Mouse (Mus musculus) bone marrow macrophage, adult 2 months (primary cell): ENCODE measurements around the gene Snrpd3. TPM values are rescaled to one million over a fixed set of nuclear protein-coding genes. Genes with fewer than 3 reads are reported as not detected.
A peak's percentile ranks its signal among the peaks of the same experiment; 100 is the strongest.

Experiments used
- H3K27ac ChIP-seq: 2 replicates; pipeline ENCODE4 v1.5.1; 2012; ENCODE audit warnings: low read depth, low read length; ENCODE audit not compliant: insufficient read depth
- H3K4me1 ChIP-seq: 2 replicates; pipeline ENCODE4 v1.6.1; 2012; ENCODE audit warnings: low read length; ENCODE audit not compliant: control insufficient read depth, insufficient read depth
- H3K4me3 ChIP-seq: 2 replicates; pipeline ENCODE4 v1.5.1; 2012; ENCODE audit warnings: mild to moderate bottlenecking, low read length, moderate library complexity; ENCODE audit not compliant: insufficient read depth
- CTCF ChIP-seq: IDR thresholded peaks from 2 replicates; pipeline ENCODE4 v1.5.1; 2012; ENCODE audit warnings: low read depth, mild to moderate bottlenecking, low read length, moderate library complexity
- POLR2A ChIP-seq: IDR thresholded peaks from 2 replicates; pipeline ENCODE4 v1.6.1; 2012; ENCODE audit warnings: mild to moderate bottlenecking, low read depth, low read length, borderline replicate concordance
- polyA plus RNA-seq: library from polyadenylated mRNA; stranded (reverse); fragments of >200 nt; gene quantifications from 2 replicates; pipeline ENCODE4 v1.2.4, GENCODE M21; 2012; ENCODE audit not compliant: missing spikeins, insufficient read depth, insufficient read length

Snrpd3 gene
- polyA plus RNA-seq, 1 experiment = 94.5 TPM

GRCm38 (mm10) chr10:75573181-75573580 lies 55.8 kb downstream of the Snrpd3 start:
- Histone ChIP-seq H3K4me3 (no peak overlapping the region), H3K27ac (no peak overlapping the region), H3K4me1 (no peaks in the 10 kb centered on the region)
- TF ChIP-seq CTCF (no peak), POLR2A (no peak)

GRCm38 (mm10) chr10:75573965-75574364 lies 56.6 kb downstream of the Snrpd3 start:
- Histone ChIP-seq H3K27ac (no peak overlapping the region), H3K4me3 (no peak overlapping the region), H3K4me1 (no peaks in the 10 kb centered on the region)
- no peak for TF ChIP-seq POLR2A
- no peak for TF ChIP-seq CTCF

GRCm38 (mm10) chr10:75579129-75579528 lies 61.8 kb downstream of the Snrpd3 start:
- Histone ChIP-seq H3K27ac (no peak overlapping the region), H3K4me3 (no peak overlapping the region), H3K4me1 (no peaks in the 10 kb centered on the region)
- TF ChIP-seq POLR2A = no peak
- no peak for TF ChIP-seq CTCF

- no peak overlapping the region for H3K4me3 ChIP-seq
- H3K27ac ChIP-seq = no peak overlapping the region
- H3K4me1 ChIP-seq = peaks cover 21% of the 10 kb centered on the region
- TF ChIP-seq CTCF (peak; percentile 39; the same call in 1 of the 2 replicates), POLR2A (no peak)
Observed at GRCm38 (mm10) chr10:75585876-75586552, 68.7 kb downstream of the Snrpd3 start.

GRCm38 (mm10) chr10:75586553-75586879 lies 69.2 kb downstream of the Snrpd3 start:
- TF ChIP-seq POLR2A = no peak
- no peak for TF ChIP-seq CTCF
- no peak overlapping the region for H3K4me3 ChIP-seq
- no peak overlapping the region for H3K27ac ChIP-seq
- H3K4me1 ChIP-seq = peaks cover 25% of the 10 kb centered on the region

Other genes with a start within 250 kb of the Snrpd3 start
- gene Adora2a, start 200.7 kb upstream of the Snrpd3 start, polyA plus RNA-seq = 0.91 and 1.4 TPM in 2 replicates
- 1.1 TPM in 1 of 2 replicates, not detected in the other for gene Upb1, start 116.4 kb upstream of the Snrpd3 start, polyA plus RNA-seq
- 20.1 and 20.7 TPM in 2 replicates for gene Gucd1, start 421 bp downstream of the Snrpd3 start, polyA plus RNA-seq
- gene Lrrc75b, start 42.8 kb downstream of the Snrpd3 start, polyA plus RNA-seq = not detected in 2 replicates
- gene Ggt1, start 44.1 kb downstream of the Snrpd3 start, polyA plus RNA-seq = not detected in 2 replicates
- gene Ggt5, start 71.8 kb downstream of the Snrpd3 start, polyA plus RNA-seq = 8.4 and 11.6 TPM in 2 replicates
- gene Susd2, start 126.5 kb downstream of the Snrpd3 start, polyA plus RNA-seq = not detected in 2 replicates
- 26.1 and 35.0 TPM in 2 replicates for gene Cabin1, start 246.8 kb downstream of the Snrpd3 start, polyA plus RNA-seq